Mouse (Mus musculus): ENCODE data around the gene Arl15. TPM values are rescaled to one million over a fixed set of nuclear protein-coding genes. Genes with fewer than 3 reads are reported as not detected.

Gene Arl15
- polyA plus RNA-seq, 1 experiment from 2014 or later = 19.7 TPM

DNA sequence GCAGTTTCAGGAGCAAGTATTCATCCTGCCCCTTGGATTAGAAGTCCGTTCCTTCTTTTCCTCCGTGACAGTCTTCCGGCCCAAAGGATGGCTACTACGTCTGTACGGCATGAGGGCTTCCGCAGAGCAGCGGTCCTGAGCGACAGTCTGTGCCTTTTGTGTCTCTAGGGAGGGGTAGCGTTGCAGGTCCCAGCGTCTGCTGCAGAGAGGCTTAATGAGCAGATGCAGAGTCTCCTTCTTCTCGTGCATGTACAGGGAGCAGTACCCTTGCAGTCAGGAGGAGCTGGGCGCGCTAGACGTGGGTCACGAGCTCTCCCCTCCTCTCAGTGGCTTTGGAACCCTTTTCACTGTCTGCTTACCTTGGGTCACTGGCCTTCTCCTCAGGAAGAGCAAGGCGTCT is 94.4 kb downstream of the Arl15 start:
- Histone ChIP-seq H3K4me2 (ENCODE audit: low read length) (0 out of 2 replicates have a peak overlapping the region, but pooled peaks have one; percentile 24), H3K27me3 (replicated peaks; ENCODE audit: control insufficient read depth, insufficient read depth, low read length) (no peaks in the 10 kb centered on the region), H3K4me3 (replicated peaks; ENCODE audit: low read length) (no peak overlapping the region), H3K9ac (replicated peaks; ENCODE audit: low read depth, low read length) (no peak overlapping the region; the same call in 1 of the 2 replicates), H3K4me1 (replicated peaks; ENCODE audit: control insufficient read depth, insufficient read depth, low read length) (peaks cover 30% of the 10 kb centered on the region), H3K27ac (ENCODE audit: low read length) (no peak overlapping the region), H3K36me3 (ENCODE audit: control insufficient read depth, insufficient read depth) (no peaks in the 10 kb centered on the region), H3K9me3 (ENCODE audit: control insufficient read depth, low read length) (no peaks in the 10 kb centered on the region)
- ATAC-seq = peak; percentile 29; the same call in 1 of the 2 replicates
- WGBS = 27% methylated on average over 16 of the region's 16 CpGs

DNA sequence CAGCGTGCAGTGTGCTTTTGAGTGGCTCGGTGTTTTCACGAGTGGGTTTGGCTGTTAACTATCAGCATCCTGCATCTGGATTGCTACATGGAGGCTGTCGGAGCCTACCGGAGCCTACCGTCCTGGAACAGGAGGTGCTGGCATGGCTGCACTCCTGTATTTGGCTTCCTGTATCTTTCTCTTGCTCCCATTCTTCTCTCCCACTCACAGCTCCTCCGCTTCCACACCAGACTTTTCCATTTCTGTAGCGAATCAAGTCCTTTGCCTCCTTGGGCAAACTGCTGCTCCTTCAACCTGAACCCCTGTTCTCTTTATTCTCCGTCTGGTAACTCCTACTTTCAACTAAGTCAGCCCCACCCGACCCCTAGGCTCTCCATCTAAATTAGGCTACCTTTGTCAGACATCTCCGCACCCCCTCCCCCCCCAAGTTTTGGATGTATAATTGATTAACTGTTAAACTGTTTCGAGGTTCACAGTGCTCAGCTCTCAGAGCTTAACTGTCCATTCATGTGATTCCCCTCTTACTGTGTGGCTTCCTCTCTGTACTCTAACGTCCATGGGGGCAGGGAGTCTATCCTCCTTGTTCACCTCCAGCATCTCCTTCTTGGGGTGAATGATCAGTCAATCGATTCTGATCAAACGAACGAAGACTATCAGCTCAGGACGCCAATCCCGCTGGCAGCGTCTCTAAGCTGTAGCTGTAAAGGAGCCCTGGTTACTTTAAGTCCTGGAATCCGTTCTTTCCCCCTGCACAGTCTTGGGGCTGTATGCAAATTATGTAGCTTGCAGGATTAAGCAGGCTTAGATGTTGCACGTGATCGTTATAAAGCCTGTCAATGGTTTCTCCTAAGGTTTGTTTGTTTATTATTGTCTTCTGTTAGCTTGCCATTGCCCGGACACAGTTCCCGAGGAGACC is 95.1 kb downstream of the Arl15 start:
- Histone ChIP-seq H3K4me2 (ENCODE audit: low read length) (0 out of 2 replicates have a peak overlapping the region, but pooled peaks have one; percentile 24), H3K36me3 (ENCODE audit: control insufficient read depth, insufficient read depth) (no peaks in the 10 kb centered on the region), H3K4me1 (replicated peaks; ENCODE audit: control insufficient read depth, insufficient read depth, low read length) (peaks cover 30% of the 10 kb centered on the region), H3K27ac (ENCODE audit: low read length) (no peak overlapping the region), H3K27me3 (replicated peaks; ENCODE audit: control insufficient read depth, insufficient read depth, low read length) (no peaks in the 10 kb centered on the region), H3K9ac (replicated peaks; ENCODE audit: low read depth, low read length) (no peak overlapping the region), H3K9me3 (ENCODE audit: control insufficient read depth, low read length) (no peaks in the 10 kb centered on the region), H3K4me3 (replicated peaks; ENCODE audit: low read length) (no peak overlapping the region)
- 46% methylated on average over 24 of the region's 24 CpGs for WGBS
- 0 out of 2 replicates have a peak, but pooled peaks have one; percentile 22 for ATAC-seq

DNA sequence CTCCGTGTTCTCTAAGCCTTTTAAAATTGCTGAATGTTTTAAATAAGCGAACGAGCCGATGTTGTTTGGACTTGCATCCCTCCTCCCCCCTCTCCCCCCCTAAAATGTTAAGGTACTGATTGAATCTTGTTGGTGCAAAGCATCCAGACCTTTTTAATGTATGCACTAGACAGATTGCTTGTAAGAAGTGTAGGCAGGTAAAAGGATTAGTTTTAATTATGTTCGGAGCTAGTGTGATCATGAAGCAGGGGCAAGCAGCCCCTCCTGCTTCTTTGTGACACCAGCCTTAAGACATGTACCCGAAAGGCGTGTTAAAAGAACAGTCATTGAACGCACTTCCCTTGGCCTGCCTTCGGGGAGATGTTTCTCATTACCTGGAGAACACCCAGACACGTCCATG is 102.4 kb downstream of the Arl15 start:
- no peak overlapping the region for H3K4me3 ChIP-seq (replicated peaks; ENCODE audit: low read length)
- WGBS = 60% methylated on average over 10 of the region's 10 CpGs
- H3K9me3 ChIP-seq (ENCODE audit: control insufficient read depth, low read length) = no peaks in the 10 kb centered on the region
- H3K27me3 ChIP-seq (replicated peaks; ENCODE audit: control insufficient read depth, insufficient read depth, low read length) = no peaks in the 10 kb centered on the region
- no peaks in the 10 kb centered on the region for H3K4me1 ChIP-seq (replicated peaks; ENCODE audit: control insufficient read depth, insufficient read depth, low read length)
- H3K36me3 ChIP-seq (ENCODE audit: control insufficient read depth, insufficient read depth) = no peaks in the 10 kb centered on the region
- H3K27ac ChIP-seq (ENCODE audit: low read length) = no peak overlapping the region
- no peak overlapping the region for H3K9ac ChIP-seq (replicated peaks; ENCODE audit: low read depth, low read length)
- ATAC-seq = no peak
- H3K4me2 ChIP-seq (ENCODE audit: low read length) = no peak overlapping the region

DNA sequence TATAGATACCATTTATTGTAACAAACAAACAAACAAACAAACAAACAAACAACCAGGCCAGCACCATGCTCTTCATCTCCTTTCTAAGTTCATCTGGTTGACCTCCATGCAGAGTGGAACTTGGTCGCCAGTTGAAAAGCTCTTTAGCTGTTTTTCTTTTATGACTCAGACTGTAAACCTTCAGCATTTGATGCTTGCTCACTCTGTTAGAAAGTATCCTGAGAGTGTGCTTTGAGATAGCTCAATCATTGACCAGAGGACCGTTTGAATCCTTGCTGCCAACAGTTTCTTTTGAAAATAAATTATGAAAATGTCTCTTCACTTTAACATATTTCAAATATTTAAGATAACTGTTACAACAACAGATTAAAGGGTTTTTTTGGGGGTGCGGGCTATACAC is 103.2 kb downstream of the Arl15 start:
- H3K27ac ChIP-seq (ENCODE audit: low read length) = no peak overlapping the region
- no peaks in the 10 kb centered on the region for H3K27me3 ChIP-seq (replicated peaks; ENCODE audit: control insufficient read depth, insufficient read depth, low read length)
- H3K4me2 ChIP-seq (ENCODE audit: low read length) = no peak overlapping the region
- H3K9ac ChIP-seq (replicated peaks; ENCODE audit: low read depth, low read length) = no peak overlapping the region
- 92% methylated on average over 3 of the region's 3 CpGs for WGBS
- no peaks in the 10 kb centered on the region for H3K36me3 ChIP-seq (ENCODE audit: control insufficient read depth, insufficient read depth)
- ATAC-seq = no peak
- H3K4me3 ChIP-seq (replicated peaks; ENCODE audit: low read length) = no peak overlapping the region
- no peaks in the 10 kb centered on the region for H3K9me3 ChIP-seq (ENCODE audit: control insufficient read depth, low read length)
- H3K4me1 ChIP-seq (replicated peaks; ENCODE audit: control insufficient read depth, insufficient read depth, low read length) = no peaks in the 10 kb centered on the region

DNA sequence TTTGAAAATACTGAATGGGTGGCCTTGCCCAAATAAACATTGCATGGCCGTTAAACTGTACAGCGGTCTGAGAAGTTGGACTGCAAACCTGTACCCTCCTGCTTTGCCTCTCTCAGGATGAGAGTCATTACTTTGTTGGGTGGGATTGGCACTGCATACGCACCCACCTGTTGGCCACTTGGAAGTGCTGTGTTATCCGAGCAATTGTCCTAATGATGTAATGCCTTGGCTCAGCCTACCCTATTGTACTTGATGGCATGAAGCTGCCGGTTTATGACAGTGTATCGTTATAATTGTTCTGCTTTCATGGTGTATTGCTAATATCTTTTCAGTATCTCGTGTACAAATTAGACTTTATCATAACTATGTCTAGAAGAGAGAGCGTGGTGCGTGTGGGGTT is 103.6 kb downstream of the Arl15 start:
- ATAC-seq = no peak
- Histone ChIP-seq H3K4me1 (replicated peaks; ENCODE audit: control insufficient read depth, insufficient read depth, low read length) (no peaks in the 10 kb centered on the region), H3K9me3 (ENCODE audit: control insufficient read depth, low read length) (no peaks in the 10 kb centered on the region), H3K36me3 (ENCODE audit: control insufficient read depth, insufficient read depth) (no peaks in the 10 kb centered on the region), H3K4me2 (ENCODE audit: low read length) (no peak overlapping the region), H3K27ac (ENCODE audit: low read length) (no peak overlapping the region), H3K9ac (replicated peaks; ENCODE audit: low read depth, low read length) (no peak overlapping the region), H3K27me3 (replicated peaks; ENCODE audit: control insufficient read depth, insufficient read depth, low read length) (no peaks in the 10 kb centered on the region), H3K4me3 (replicated peaks; ENCODE audit: low read length) (no peak overlapping the region)
- 77% methylated on average over 9 of the region's 9 CpGs for WGBS

DNA sequence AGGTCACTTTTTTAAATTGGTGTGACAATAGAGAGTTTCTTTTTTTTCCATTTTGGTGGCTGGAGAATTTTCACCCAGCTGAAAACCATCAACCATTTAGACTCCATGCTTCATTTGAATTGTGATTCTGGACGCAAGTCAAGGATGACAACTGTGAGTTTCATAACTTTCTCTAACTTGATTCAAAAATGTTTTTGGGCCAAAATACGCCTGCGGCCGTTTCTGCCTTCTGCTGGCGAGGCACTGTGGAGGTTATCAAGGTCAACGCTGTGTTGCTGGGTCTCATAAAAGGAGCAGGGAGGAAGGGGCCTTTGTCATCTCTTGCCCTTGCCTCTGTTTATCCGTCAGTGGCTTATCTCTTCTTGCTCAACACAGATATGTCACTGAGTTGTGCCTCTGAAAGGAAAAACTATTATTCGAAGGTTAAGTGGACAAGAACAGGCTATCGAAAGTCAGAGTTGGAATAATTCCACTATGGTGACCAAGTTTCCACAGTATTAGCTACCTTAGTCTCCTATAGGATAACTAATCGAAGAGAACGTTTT is 106.8 kb downstream of the Arl15 start:
- Histone ChIP-seq H3K4me2 (ENCODE audit: low read length) (no peak overlapping the region), H3K27ac (ENCODE audit: low read length) (no peak overlapping the region), H3K36me3 (ENCODE audit: control insufficient read depth, insufficient read depth) (no peaks in the 10 kb centered on the region), H3K4me1 (replicated peaks; ENCODE audit: control insufficient read depth, insufficient read depth, low read length) (no peaks in the 10 kb centered on the region), H3K27me3 (replicated peaks; ENCODE audit: control insufficient read depth, insufficient read depth, low read length) (no peaks in the 10 kb centered on the region), H3K9me3 (ENCODE audit: control insufficient read depth, low read length) (no peaks in the 10 kb centered on the region), H3K4me3 (replicated peaks; ENCODE audit: low read length) (no peak overlapping the region), H3K9ac (replicated peaks; ENCODE audit: low read depth, low read length) (no peak overlapping the region)
- no peak for ATAC-seq
- 94% methylated on average over 11 of the region's 11 CpGs for WGBS

DNA sequence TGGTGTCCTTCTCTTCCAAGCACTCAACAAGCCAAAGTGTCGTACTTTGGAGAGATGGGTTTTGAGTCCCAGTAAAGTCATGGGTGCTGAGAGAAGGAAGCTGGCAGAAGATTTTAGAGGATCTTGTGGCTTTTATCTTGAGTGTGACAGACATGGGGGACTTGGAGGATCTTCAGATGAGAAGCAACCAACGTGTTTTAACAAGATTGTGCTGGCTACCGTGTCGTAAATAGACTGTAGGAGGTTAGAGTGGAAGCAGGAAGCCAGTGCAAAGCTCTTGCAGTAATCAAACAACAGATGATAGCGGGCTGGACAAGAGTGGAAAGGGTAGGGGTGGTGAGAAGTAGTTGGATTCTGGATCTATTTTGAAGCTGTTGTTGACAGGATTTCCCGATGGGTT is 109.0 kb downstream of the Arl15 start:
- no peak overlapping the region for H3K4me3 ChIP-seq (replicated peaks; ENCODE audit: low read length)
- H3K4me2 ChIP-seq (ENCODE audit: low read length) = no peak overlapping the region
- 92% methylated on average over 6 of the region's 6 CpGs for WGBS
- H3K9ac ChIP-seq (replicated peaks; ENCODE audit: low read depth, low read length) = no peak overlapping the region
- H3K27ac ChIP-seq (ENCODE audit: low read length) = no peak overlapping the region
- H3K4me1 ChIP-seq (replicated peaks; ENCODE audit: control insufficient read depth, insufficient read depth, low read length) = no peaks in the 10 kb centered on the region
- no peaks in the 10 kb centered on the region for H3K27me3 ChIP-seq (replicated peaks; ENCODE audit: control insufficient read depth, insufficient read depth, low read length)
- no peaks in the 10 kb centered on the region for H3K36me3 ChIP-seq (ENCODE audit: control insufficient read depth, insufficient read depth)
- H3K9me3 ChIP-seq (ENCODE audit: control insufficient read depth, low read length) = no peaks in the 10 kb centered on the region
- ATAC-seq = no peak

DNA sequence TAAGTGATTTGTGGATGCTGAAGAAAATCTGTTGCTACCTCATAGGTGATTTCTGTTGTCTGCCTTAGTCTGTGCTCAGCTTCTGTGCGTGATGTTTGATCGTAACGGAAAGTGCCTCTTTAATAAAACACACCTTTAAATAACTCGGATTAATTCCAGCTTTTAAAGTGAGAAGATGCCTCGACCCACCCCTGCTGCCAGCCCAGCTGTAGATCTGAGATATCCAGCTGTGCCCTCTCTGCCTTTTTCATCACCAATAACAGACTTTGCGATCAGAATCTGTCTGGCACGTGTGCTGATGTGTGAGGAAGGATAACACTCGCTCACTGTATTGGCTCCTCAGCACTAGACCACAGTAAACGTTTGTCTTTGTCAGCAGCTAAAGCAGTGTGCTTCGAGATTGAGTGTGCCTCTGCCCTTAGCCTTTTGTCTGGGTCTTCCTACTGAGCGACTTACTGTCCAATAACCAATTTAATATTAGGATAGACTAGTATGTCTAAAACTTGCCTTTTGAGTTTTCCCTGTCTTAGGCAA is 117.7 kb downstream of the Arl15 start:
- no peak overlapping the region for H3K27ac ChIP-seq (ENCODE audit: low read length)
- no peaks in the 10 kb centered on the region for H3K9me3 ChIP-seq (ENCODE audit: control insufficient read depth, low read length)
- 55% methylated on average over 11 of the region's 11 CpGs for WGBS
- H3K4me2 ChIP-seq (ENCODE audit: low read length) = no peak overlapping the region
- ATAC-seq = 0 out of 2 replicates have a peak, but pooled peaks have one; percentile 13
- H3K36me3 ChIP-seq (ENCODE audit: control insufficient read depth, insufficient read depth) = no peaks in the 10 kb centered on the region
- H3K27me3 ChIP-seq (replicated peaks; ENCODE audit: control insufficient read depth, insufficient read depth, low read length) = no peaks in the 10 kb centered on the region
- H3K4me1 ChIP-seq (replicated peaks; ENCODE audit: control insufficient read depth, insufficient read depth, low read length) = peaks cover 9% of the 10 kb centered on the region; the same call in 1 of the 2 replicates
- no peak overlapping the region for H3K4me3 ChIP-seq (replicated peaks; ENCODE audit: low read length)
- no peak overlapping the region for H3K9ac ChIP-seq (replicated peaks; ENCODE audit: low read depth, low read length)

DNA sequence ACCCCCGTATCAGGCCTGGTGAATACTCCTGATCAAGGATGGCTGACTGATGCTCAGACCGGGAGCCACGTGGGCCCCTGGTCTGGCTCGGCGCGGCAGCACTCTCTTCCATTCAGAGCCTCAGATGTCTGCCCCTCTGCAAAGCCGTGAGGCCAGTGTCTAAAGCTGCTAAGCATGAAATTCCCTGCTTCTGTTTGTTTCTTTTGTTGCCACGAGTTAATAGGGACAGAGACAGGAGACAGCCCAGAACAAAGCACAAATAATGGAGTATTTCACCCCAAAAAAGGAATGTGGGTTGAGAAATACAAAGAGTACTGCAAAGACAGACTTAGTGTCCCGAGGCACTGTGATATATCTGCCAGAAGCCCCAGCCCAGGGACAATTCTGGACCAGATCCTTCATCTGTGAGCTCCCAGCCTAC is 120.3 kb downstream of the Arl15 start:
- Histone ChIP-seq H3K27me3 (replicated peaks; ENCODE audit: control insufficient read depth, insufficient read depth, low read length) (no peaks in the 10 kb centered on the region), H3K9me3 (ENCODE audit: control insufficient read depth, low read length) (no peaks in the 10 kb centered on the region), H3K36me3 (ENCODE audit: control insufficient read depth, insufficient read depth) (no peaks in the 10 kb centered on the region), H3K27ac (ENCODE audit: low read length) (no peak overlapping the region), H3K4me3 (replicated peaks; ENCODE audit: low read length) (no peak overlapping the region), H3K4me1 (replicated peaks; ENCODE audit: control insufficient read depth, insufficient read depth, low read length) (peaks cover 25% of the 10 kb centered on the region), H3K4me2 (ENCODE audit: low read length) (no peak overlapping the region), H3K9ac (replicated peaks; ENCODE audit: low read depth, low read length) (no peak overlapping the region)
- 9% methylated on average over 9 of the region's 9 CpGs for WGBS
- no peak for ATAC-seq
